Mouse (Mus musculus): ENCODE results near the gene 3110001I22Rik.

- no peak for TF ChIP-seq HCFC1 (IDR thresholded peaks at IDR 0.05; ENCODE audit: borderline replicate concordance, insufficient read depth, low read length)
- TF ChIP-seq MAFK (IDR thresholded peaks at IDR 0.05; ENCODE audit: insufficient read depth, low read depth, low read length): no peak
- no peak for TF ChIP-seq ZNF384 (IDR thresholded peaks at IDR 0.05; ENCODE audit: low read depth, low read length)
Observed at GRCm38 (mm10) chr16:13640064-13640463, 31.7 kb upstream of the 3110001I22Rik start.
